Mouse (Mus musculus) neural tube, embryonic 14.5 days (tissue): ENCODE data around the gene Iqgap2. TPM values are rescaled to one million over a fixed set of nuclear protein-coding genes. Genes with fewer than 3 reads are reported as not detected.

Experiments
- ATAC-seq: fragments of 200-750 bp; cut with Nextera tagmentation; 2 replicates; pipeline ENCODE4 v1.8.0; 2017; ENCODE audit warnings: low read depth, mild to moderate bottlenecking, moderate TSS enrichment, moderate library complexity
- H3K27ac ChIP-seq: fragments of 300-500 bp; sonication (generic); 2 replicates; pipeline ENCODE4 v1.5.1; 2014; ENCODE audit warnings: low read depth, mild to moderate bottlenecking, control low read depth, low read length, moderate library complexity, mixed read lengths
- H3K27me3 ChIP-seq: fragments of 300-500 bp; sonication (generic); 2 replicates; pipeline ENCODE4 v1.6.1; 2014; ENCODE audit warnings: low read length; ENCODE audit not compliant: control insufficient read depth, insufficient read depth
- H3K36me3 ChIP-seq: fragments of 300-500 bp; sonication (generic); 2 replicates; pipeline ENCODE4 v1.6.1; 2014; ENCODE audit warnings: low read length, mixed read lengths; ENCODE audit not compliant: control insufficient read depth, insufficient read depth
- H3K4me1 ChIP-seq: fragments of 300-500 bp; sonication (generic); 2 replicates; pipeline ENCODE4 v1.6.1; 2014; ENCODE audit warnings: low read length; ENCODE audit not compliant: control insufficient read depth, insufficient read depth
- H3K4me2 ChIP-seq: fragments of 300-500 bp; sonication (generic); 2 replicates; pipeline ENCODE4 v1.6.1; 2014; ENCODE audit warnings: mild to moderate bottlenecking, low read depth, low read length, control low read depth
- H3K4me3 ChIP-seq: fragments of 300-500 bp; sonication (generic); 2 replicates; pipeline ENCODE4 v1.5.1; 2014; ENCODE audit warnings: low read depth, low read length, control low read depth, mixed read lengths
- H3K9ac ChIP-seq: fragments of 300-500 bp; sonication (generic); replicated peaks from 2 replicates; pipeline ENCODE4 v1.6.1; 2014; ENCODE audit warnings: low read depth, mild to moderate bottlenecking, control low read depth, low read length, mixed read lengths
- H3K9me3 ChIP-seq: fragments of 300-500 bp; sonication (generic); 2 replicates; pipeline ENCODE4 v1.6.1; 2016; ENCODE audit warnings: low read length; ENCODE audit not compliant: control insufficient read depth
- WGBS: fragments of 180-500 bp; shearing (Covaris S2); extraction: QIAGEN DNeasy Blood & Tissue Kit; methylation state at CpG from one replicate; pipeline ENCODE4 v1.1.7; 2014; 5-methylcytosine and 5-hydroxymethylcytosine counted together
- polyA plus RNA-seq: library from polyadenylated mRNA; unstranded; fragments of >200 nt; fragmentation: Nextera tagmentation; extraction: Ambion mirVana; gene quantifications from 2 replicates; pipeline ENCODE4 v1.2.1, GENCODE M21; 2014

The Iqgap2 gene
- polyA plus RNA-seq, 1 experiment from 2014 or later: 2.0 TPM

DNA sequence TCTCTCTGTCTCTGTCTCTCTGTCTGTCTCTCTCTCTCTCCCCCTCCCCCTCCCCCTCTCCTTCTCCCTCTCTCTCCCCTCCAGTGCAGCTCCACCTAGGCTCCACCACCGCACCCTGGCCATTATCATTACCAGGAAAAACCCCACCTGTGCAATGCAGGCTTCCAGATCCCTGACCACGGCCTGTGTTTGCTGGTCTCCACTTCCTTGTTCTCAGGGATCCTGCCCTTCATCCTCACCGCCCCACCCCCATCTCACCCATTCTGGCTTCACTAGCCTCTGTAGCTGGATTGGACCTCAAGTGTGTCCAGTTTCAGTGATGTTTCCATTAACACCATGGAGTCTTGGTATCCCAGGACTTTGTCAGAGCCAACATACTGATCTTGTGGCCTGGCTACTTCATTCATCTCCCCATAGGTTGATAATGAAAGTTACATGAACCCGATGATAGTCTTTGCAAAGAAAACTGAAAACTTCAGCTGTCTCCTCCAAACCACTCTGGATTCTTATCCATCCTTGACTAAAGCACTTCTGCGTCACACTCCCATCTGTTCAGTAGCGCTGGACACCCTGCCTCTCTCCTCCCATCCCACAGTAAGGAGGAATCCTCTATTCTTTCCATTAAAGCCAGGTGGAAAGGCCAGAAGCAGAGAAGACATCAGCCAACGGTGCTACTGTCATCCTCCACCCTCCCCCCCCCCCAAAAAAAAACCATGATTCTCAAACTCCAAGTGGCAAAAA is 62.1 kb downstream of the Iqgap2 start:
- no peak for ATAC-seq
- Histone ChIP-seq H3K9ac (no peak overlapping the region), H3K4me2 (no peak overlapping the region), H3K4me1 (no peaks in the 10 kb centered on the region), H3K4me3 (no peak overlapping the region), H3K36me3 (no peaks in the 10 kb centered on the region), H3K27me3 (no peaks in the 10 kb centered on the region), H3K27ac (no peak overlapping the region), H3K9me3 (no peaks in the 10 kb centered on the region)
- WGBS: 95% methylated on average over 7 of the region's 7 CpGs

DNA sequence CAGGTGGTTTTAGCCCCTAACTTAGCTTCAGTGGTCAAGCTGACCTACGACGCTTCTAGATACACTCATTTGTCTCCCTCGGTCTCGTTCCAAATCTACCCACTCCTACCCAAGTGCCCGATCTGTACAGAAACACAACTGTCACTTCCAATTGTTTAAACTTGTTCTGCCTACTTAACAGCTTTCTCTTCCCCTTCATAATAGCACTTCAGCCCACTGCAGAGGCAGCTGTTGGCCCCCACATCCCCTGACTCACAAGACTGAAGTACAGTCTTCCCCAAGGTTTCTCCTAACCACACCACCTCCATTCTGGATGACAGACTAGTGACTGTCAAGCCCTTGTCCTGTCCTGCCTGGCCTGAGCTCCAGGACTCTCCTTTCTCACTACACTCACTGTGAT is 63.1 kb downstream of the Iqgap2 start:
- Histone ChIP-seq H3K4me2 (no peak overlapping the region), H3K4me3 (no peak overlapping the region), H3K9ac (no peak overlapping the region), H3K4me1 (no peaks in the 10 kb centered on the region), H3K36me3 (no peaks in the 10 kb centered on the region), H3K27ac (no peak overlapping the region), H3K27me3 (no peaks in the 10 kb centered on the region), H3K9me3 (no peaks in the 10 kb centered on the region)
- no peak for ATAC-seq
- WGBS: 89% methylated on average over 5 of the region's 5 CpGs

DNA sequence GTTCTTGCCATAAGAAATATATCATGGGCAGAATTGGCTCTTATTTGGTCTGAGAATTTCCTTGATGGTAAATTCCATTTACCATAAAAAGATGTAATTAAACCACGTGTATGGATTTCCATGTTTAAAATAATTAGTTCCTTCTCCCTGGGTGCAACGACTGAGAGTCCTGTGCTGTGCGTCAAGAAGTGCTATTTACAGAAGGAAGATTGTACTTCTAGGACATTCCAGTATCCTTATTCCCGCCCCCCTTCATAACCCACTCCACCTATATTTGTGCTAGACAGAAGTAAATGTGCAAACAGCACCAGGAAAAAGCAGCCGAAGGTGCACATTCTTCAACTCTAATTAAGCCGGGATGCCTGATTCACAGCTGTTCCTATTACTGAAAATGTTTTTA is 65.5 kb downstream of the Iqgap2 start:
- WGBS: 84% methylated on average over 6 of the region's 6 CpGs
- Histone ChIP-seq H3K27ac (no peak overlapping the region), H3K4me3 (no peak overlapping the region), H3K4me1 (no peaks in the 10 kb centered on the region), H3K36me3 (no peaks in the 10 kb centered on the region), H3K9ac (no peak overlapping the region), H3K27me3 (no peaks in the 10 kb centered on the region), H3K4me2 (no peak overlapping the region), H3K9me3 (no peaks in the 10 kb centered on the region)
- no peak for ATAC-seq

DNA sequence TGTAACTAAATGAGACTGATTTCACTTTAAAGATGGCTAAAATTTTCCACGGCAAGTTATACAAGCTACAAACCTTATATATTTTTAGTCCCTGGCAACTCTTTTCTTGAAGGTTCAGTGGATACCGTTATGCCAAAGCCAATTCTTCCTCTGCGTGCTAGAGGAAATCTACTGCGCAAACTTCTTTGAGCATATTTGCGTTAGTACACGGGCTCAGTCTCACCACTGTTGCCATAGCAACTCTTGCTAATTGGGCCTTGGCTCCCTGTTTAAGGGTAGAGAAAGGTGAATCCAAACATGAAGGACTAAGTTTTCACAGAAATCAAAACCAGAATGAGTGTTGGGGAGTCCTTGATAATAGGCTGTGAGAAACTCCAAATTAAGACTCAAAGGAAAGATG is 68.8 kb downstream of the Iqgap2 start:
- H3K4me1 ChIP-seq: no peaks in the 10 kb centered on the region
- H3K27ac ChIP-seq: no peak overlapping the region
- no peaks in the 10 kb centered on the region for H3K27me3 ChIP-seq
- H3K9me3 ChIP-seq: no peaks in the 10 kb centered on the region
- H3K4me2 ChIP-seq: no peak overlapping the region
- H3K36me3 ChIP-seq: no peaks in the 10 kb centered on the region
- H3K4me3 ChIP-seq: no peak overlapping the region
- 69% methylated on average over 6 of the region's 6 CpGs for WGBS
- H3K9ac ChIP-seq: no peak overlapping the region
- no peak for ATAC-seq

DNA sequence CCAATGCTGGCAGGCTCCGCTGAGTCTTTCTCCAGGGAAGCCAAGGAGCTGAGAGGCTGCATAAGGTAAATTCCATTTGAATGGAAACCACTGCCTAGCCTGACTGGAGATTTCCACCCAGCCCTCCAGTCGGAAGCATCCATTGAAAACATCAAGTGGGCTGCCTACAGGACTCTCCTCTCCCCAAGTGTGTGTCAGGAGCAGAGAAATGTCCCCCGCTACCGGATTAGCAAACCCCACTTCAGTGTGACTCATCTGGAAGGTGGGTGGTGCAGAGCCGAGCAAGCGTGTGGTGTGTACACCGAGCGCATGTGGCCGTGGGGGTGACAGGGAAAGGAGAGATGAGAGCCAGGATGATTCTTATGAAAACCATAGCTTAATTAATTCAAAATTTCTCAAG is 71.7 kb downstream of the Iqgap2 start:
- no peak for ATAC-seq
- no peak overlapping the region for H3K4me2 ChIP-seq
- H3K4me3 ChIP-seq: no peak overlapping the region
- no peak overlapping the region for H3K9ac ChIP-seq
- no peaks in the 10 kb centered on the region for H3K27me3 ChIP-seq
- H3K36me3 ChIP-seq: no peaks in the 10 kb centered on the region
- no peak overlapping the region for H3K27ac ChIP-seq
- H3K9me3 ChIP-seq: no peaks in the 10 kb centered on the region
- no peaks in the 10 kb centered on the region for H3K4me1 ChIP-seq
- WGBS: 93% methylated on average over 9 of the region's 9 CpGs

DNA sequence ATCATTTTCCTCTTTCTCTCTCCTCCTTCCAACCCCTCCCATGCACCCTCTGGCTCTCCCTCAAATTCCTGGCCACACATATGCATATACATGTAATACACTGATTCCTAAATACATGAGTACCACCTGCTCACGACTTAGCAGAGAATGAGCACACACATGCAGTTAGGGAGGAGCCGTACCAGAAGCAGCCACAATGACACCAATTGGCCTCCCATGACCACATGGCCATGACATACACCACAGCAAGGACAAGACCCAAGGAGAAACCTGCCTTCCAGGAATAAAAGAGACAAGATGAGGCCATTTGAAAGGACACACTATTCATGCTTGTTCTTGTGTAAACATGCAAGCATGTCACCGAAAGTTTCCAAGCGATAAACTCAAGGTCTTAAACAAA is 72.8 kb downstream of the Iqgap2 start:
- no peaks in the 10 kb centered on the region for H3K27me3 ChIP-seq
- H3K4me3 ChIP-seq: no peak overlapping the region
- H3K9me3 ChIP-seq: no peaks in the 10 kb centered on the region
- H3K4me1 ChIP-seq: no peaks in the 10 kb centered on the region
- ATAC-seq: no peak
- no peak overlapping the region for H3K9ac ChIP-seq
- no peak overlapping the region for H3K27ac ChIP-seq
- 89% methylated on average over 4 of the region's 4 CpGs for WGBS
- no peak overlapping the region for H3K4me2 ChIP-seq
- no peaks in the 10 kb centered on the region for H3K36me3 ChIP-seq

DNA sequence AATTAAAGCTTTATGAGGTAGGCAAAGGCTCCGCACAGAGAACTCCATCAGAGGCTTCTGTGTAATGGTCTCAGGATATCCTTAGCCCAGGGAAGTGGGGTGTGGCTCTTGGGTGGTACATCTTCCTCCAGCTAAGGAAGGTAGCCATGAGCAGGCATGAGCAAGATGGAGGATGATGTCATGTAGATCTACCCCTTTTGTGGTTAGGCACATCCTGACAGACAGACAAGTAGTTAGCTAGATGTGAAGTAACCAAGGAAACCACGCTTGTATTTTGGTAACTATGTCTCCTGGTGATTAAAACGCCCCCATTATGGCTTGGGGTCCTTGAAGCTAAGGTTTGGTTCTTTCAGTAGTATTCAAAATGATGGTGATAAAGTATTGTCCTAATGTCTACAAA is 78.1 kb downstream of the Iqgap2 start:
- Histone ChIP-seq H3K27me3 (no peaks in the 10 kb centered on the region), H3K4me1 (no peaks in the 10 kb centered on the region), H3K27ac (no peak overlapping the region), H3K9ac (no peak overlapping the region), H3K9me3 (no peaks in the 10 kb centered on the region), H3K36me3 (no peaks in the 10 kb centered on the region), H3K4me2 (no peak overlapping the region), H3K4me3 (no peak overlapping the region)
- ATAC-seq: no peak
- WGBS: 94% methylated on average over 3 of the region's 3 CpGs

DNA sequence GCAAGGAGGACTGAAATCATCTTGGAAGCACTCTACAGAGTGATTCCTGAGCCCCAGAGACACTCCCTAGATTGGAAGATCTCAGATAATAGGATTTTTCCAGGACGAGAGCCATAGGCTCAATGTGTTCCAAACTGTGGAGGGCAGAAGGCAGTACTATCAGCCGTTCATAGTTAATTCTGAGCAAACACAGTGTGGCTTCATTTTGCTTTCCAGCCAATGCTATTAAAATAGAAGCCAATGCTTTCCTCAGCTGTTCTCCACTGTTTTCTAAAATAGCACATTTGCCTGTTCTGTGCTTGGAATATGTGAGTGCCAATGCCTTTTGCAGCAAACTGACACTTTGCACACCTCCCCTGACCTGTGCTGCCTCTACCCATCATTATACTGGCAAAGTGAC is 80.9 kb downstream of the Iqgap2 start:
- Histone ChIP-seq H3K4me3 (no peak overlapping the region), H3K9ac (no peak overlapping the region), H3K27me3 (no peaks in the 10 kb centered on the region), H3K9me3 (no peaks in the 10 kb centered on the region), H3K4me2 (no peak overlapping the region), H3K4me1 (no peaks in the 10 kb centered on the region), H3K27ac (no peak overlapping the region), H3K36me3 (no peaks in the 10 kb centered on the region)
- WGBS: 78% methylated on average over 2 of the region's 2 CpGs
- ATAC-seq: no peak

DNA sequence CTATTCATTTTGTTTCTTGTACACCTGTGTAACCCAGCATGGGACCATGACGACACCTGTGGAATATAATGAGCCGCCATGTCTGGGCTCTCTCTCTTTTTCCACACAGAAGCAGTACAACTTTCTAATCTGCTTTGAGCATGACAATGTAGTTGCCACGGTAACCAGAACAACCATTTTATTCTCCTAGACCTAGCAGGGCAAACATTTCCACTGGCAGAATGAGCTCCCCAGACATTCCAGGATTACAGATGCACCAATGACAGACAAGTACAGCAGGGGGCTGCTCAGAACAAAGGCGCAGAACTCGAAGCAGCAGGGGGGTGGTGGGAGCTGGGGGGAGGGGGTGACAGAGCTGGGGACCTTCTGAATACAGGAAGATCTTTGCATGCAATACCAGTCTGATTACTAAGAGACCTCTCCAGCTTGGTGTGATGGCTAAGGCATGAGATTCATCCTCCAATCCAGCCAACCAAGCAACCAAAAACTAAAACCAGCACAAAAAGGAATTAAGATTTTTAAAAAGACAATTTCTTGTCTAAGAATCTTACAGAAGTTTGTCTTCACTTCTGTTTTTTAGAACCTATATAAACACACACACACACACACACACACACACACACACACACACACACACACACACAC is 84.5 kb downstream of the Iqgap2 start:
- H3K9me3 ChIP-seq: no peaks in the 10 kb centered on the region
- H3K9ac ChIP-seq: no peak overlapping the region
- ATAC-seq: peak; percentile 88
- H3K4me3 ChIP-seq: no peak overlapping the region
- H3K27ac ChIP-seq: no peak overlapping the region
- peak overlapping the region; percentile 9; the same call in 1 of the 2 replicates for H3K4me2 ChIP-seq
- no peaks in the 10 kb centered on the region for H3K36me3 ChIP-seq
- H3K27me3 ChIP-seq: no peaks in the 10 kb centered on the region
- 13% methylated on average over 5 of the region's 5 CpGs for WGBS
- H3K4me1 ChIP-seq: no peaks in the 10 kb centered on the region
